Mouse (Mus musculus) forebrain, embryonic 10.5 days (tissue): Measurements from ENCODE around the gene Ampd2. TPM values are rescaled to one million over a fixed set of nuclear protein-coding genes. Genes with fewer than 3 reads are reported as not detected.

Experiments
- DNase-seq: peaks from one replicate; pipeline ENCODE4 v3.0.0-alpha.2; 2017; ENCODE audit warnings: low spot score; ENCODE audit errors: extremely low spot score
- H3K27ac ChIP-seq: fragments of 300-500 bp; sonication (generic); 2 replicates; pipeline ENCODE4 v1.5.1; 2016; ENCODE audit warnings: mild to moderate bottlenecking
- H3K27me3 ChIP-seq: fragments of 300-500 bp; sonication (generic); 2 replicates; pipeline ENCODE4 v1.6.1; 2016; ENCODE audit warnings: mild to moderate bottlenecking; ENCODE audit not compliant: poor library complexity, severe bottlenecking
- H3K36me3 ChIP-seq: fragments of 300-500 bp; sonication (generic); replicated peaks from 2 replicates; pipeline ENCODE4 v1.6.1; 2016; ENCODE audit warnings: mild to moderate bottlenecking, moderate library complexity
- H3K4me1 ChIP-seq: fragments of 300-500 bp; sonication (generic); 2 replicates; pipeline ENCODE4 v1.6.1; 2016
- H3K4me3 ChIP-seq: fragments of 300-500 bp; sonication (generic); 2 replicates; pipeline ENCODE4 v1.5.1; 2016; ENCODE audit warnings: mild to moderate bottlenecking, moderate library complexity
- H3K9me3 ChIP-seq: fragments of 300-500 bp; sonication (generic); 2 replicates; pipeline ENCODE4 v1.6.1; 2016; ENCODE audit warnings: mild to moderate bottlenecking, moderate library complexity
- WGBS: fragments of 180-500 bp; shearing (Covaris S2); methylation state at CpG from one replicate; pipeline ENCODE4 v1.1.7; 2016; 5-methylcytosine and 5-hydroxymethylcytosine counted together
- polyA plus RNA-seq: library from polyadenylated mRNA; unstranded; fragments of >200 nt; fragmentation: Nextera tagmentation; extraction: Ambion mirVana; gene quantifications from 2 replicates; pipeline ENCODE4 v1.2.1, GENCODE M21; 2016

Gene Ampd2
- polyA plus RNA-seq, 1 experiment from 2014 or later, result 69.3 TPM

DNA sequence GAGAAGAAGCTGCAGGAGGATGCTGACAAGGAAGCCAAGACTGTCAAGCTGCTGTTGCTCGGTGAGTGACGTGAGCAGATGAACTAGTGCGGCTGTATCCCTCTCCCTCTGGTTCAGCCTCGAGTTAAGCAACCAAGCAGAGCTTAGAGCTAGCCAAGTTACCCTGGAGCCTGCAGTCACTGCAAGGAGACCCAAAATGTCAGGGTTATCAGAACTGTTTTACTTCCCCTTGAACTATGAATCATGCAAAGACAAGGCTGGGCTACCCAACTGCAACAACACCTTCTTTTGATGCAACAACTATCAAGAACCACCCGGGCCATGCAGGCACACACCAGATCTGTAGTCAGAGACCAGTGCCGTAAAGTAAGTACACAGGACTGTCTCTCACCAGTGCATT is 6.9 kb upstream of the Ampd2 start:
- no peak overlapping the region for H3K27ac ChIP-seq
- peaks cover 10% of the 10 kb centered on the region; the same call in 1 of the 2 replicates for H3K27me3 ChIP-seq
- H3K4me3 ChIP-seq, result no peak overlapping the region
- 57% methylated on average over 6 of the region's 6 CpGs for WGBS
- no peaks in the 10 kb centered on the region for H3K9me3 ChIP-seq
- DNase-seq, result no peak
- H3K36me3 ChIP-seq, result no peaks in the 10 kb centered on the region
- peaks cover 28% of the 10 kb centered on the region for H3K4me1 ChIP-seq

DNA sequence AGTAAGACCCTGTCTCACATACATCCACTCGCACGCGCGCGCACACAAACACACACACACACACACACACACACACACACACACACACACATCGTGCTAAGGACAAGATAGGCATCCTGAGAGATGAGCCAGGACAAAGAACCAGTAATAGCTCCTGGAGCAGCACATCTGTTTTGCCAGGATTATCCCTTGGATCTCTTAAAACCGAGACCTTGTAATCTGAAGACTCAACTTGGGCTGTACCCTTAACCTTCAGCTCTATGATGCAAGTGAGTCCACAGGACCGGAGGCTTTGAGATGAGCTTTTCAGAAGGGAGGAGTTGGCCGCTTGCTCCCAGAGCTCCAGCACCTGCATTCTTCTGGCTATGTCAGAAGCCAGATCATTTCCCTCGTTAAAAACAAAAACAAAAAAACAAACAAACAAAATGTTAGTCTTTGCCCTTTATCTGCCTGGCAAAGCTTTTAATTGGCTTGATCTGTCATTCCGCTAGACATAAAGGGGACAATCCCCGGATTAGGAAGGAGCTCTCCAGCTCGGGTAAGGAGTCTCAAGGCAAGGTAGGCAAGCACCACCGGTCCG is 6.2 kb upstream of the Ampd2 start, which contains the start of gene Gnat2:
TSS of gene Gnat2 (plus strand) at position 254 of the 580 bp plus-strand sequence.
- no peak for DNase-seq
- no peaks in the 10 kb centered on the region for H3K9me3 ChIP-seq
- H3K4me3 ChIP-seq, result no peak within 1 kb of the TSS
- H3K27ac ChIP-seq, result no peak within 1 kb of the TSS
- H3K36me3 ChIP-seq, result no peaks in the 10 kb centered on the region
- peaks cover 10% of the 10 kb centered on the region; the same call in 1 of the 2 replicates for H3K27me3 ChIP-seq
- WGBS, result 56% methylated on average over 15 of the region's 15 CpGs
- H3K4me1 ChIP-seq, result peaks cover 29% of the 10 kb centered on the region

DNA sequence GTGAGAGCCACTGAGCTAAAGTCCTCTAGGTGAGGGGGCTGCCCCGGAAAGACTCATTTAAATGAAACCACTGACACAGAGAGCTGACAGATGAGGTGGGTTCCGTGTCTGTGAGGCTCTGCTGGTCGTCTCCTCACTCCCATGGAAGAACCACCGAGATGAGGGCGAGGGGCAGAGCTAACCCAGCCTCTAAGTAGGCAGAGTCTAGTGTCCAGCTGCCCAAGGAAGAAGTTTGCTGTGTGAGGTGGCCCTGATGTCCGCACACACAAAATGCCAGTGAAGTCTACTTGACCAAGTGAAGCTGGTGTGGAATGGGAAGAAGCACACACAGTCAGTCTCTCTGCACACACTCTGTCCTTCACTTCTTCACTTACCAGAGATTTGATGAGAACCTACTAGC is 5.6 kb upstream of the Ampd2 start:
- Histone ChIP-seq H3K36me3 (no peaks in the 10 kb centered on the region), H3K4me1 (peaks cover 35% of the 10 kb centered on the region), H3K27me3 (peaks cover 10% of the 10 kb centered on the region; the same call in 1 of the 2 replicates), H3K4me3 (no peak overlapping the region), H3K9me3 (no peaks in the 10 kb centered on the region), H3K27ac (no peak overlapping the region)
- no peak for DNase-seq
- 78% methylated on average over 6 of the region's 6 CpGs for WGBS

DNA sequence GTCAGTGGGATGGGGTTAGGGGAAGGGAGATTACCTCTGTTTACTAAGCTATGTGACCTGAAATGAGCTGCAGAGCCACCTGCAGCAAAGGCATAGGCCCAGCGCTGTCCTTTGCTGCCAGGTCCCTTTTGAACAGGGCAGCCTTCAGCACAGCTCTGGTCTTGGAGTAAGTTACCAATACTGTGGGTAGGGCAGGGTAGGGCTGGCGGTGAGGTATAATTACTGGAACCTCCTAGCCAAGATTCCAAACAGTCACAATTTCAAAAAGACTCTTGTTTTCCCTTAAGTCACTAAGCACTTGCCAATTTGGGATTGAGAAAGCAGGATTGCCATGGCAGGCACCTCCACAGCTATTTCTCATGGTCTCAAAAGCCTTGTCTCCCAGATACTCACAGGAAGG is 4.1 kb upstream of the Ampd2 start:
- Histone ChIP-seq H3K36me3 (no peaks in the 10 kb centered on the region), H3K4me3 (no peak overlapping the region), H3K27me3 (peaks cover 10% of the 10 kb centered on the region; the same call in 1 of the 2 replicates), H3K4me1 (peaks cover 49% of the 10 kb centered on the region), H3K9me3 (no peaks in the 10 kb centered on the region), H3K27ac (no peak overlapping the region)
- no peak for DNase-seq
- WGBS, result 76% methylated on average over 2 of the region's 2 CpGs

DNA sequence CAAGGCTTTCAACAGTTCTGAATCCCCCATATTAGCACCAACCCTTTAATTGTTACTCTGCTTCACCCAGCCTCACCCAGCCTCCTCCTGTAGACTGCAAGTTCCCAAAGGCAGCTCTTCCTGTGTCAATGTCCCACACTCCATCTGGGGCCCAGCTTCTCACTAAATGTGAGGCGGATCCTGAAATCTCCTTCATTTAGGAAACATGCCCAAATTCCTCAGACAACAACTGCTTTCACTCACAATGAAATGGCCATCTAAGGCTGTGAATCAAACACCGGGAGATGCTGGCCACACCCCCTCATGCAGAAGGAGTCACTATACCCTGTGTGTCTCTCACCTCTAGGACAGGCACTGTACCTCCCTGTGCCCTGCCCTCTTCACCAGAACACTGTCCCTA is 3.5 kb upstream of the Ampd2 start:
- no peaks in the 10 kb centered on the region for H3K36me3 ChIP-seq
- H3K4me1 ChIP-seq, result peaks cover 56% of the 10 kb centered on the region
- H3K27ac ChIP-seq, result no peak overlapping the region
- no peaks in the 10 kb centered on the region for H3K9me3 ChIP-seq
- 34% methylated on average over 2 of the region's 2 CpGs for WGBS
- peaks cover 10% of the 10 kb centered on the region; the same call in 1 of the 2 replicates for H3K27me3 ChIP-seq
- no peak for DNase-seq
- no peak overlapping the region for H3K4me3 ChIP-seq

DNA sequence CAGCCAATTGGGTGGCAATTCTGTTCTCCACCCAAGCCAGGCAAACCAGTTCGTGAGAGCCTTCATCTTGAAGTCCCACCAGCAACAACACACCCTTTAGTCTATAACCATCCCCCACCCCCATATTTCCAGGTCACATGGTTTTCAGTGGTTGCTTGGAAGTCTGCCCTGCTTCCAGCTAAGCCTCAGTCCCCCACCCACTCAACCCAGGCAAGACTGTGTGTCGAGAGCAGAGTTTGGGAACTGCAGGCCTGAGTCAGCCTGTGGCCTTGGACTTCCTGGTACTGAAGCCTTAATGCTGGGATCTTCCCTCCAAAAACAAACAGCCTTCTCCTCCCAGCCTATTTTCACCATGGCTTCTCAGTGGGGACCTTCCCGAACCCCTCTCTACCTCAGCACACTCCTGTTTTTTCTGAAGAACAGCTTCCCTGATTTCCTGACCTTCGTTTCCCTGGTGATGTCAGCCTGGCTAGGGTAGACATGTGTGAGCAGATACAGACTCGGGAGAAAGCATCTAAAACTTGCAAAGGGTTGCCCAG is 2.5 kb upstream of the Ampd2 start:
- no peak overlapping the region for H3K4me3 ChIP-seq
- 58% methylated on average over 5 of the region's 5 CpGs for WGBS
- no peaks in the 10 kb centered on the region for H3K9me3 ChIP-seq
- H3K27ac ChIP-seq, result no peak overlapping the region
- H3K4me1 ChIP-seq, result peaks cover 66% of the 10 kb centered on the region
- H3K36me3 ChIP-seq, result no peaks in the 10 kb centered on the region
- DNase-seq, result no peak
- H3K27me3 ChIP-seq, result peaks cover 10% of the 10 kb centered on the region; the same call in 1 of the 2 replicates

DNA sequence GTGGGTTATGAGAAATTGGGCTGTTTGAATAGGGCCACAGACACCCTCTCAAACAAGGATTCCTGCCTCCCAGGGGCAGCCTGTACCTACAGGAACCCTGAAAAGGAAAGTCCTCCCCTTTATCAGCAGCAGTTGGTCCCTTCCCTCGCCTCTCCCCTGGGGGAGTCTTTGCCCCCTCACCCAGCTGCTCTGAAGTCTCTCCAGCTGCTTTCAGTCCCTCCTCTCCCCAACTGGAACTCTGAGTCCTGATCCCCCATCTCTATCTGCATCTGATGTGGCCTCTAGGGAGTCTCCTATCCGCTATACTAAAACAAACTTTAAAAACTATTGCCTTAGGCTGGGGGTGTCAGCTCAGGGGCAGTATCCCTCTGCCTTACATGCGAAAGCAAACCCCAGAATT is 878 bp upstream of the Ampd2 start:
- Histone ChIP-seq H3K4me1 (peaks cover 73% of the 10 kb centered on the region), H3K27me3 (peaks cover 2% of the 10 kb centered on the region; the same call in 1 of the 2 replicates), H3K36me3 (no peaks in the 10 kb centered on the region), H3K4me3 (peak overlapping the region; percentile 85), H3K9me3 (no peaks in the 10 kb centered on the region), H3K27ac (peak overlapping the region; percentile 92)
- DNase-seq, result no peak
- 77% methylated on average over 3 of the region's 3 CpGs for WGBS

DNA sequence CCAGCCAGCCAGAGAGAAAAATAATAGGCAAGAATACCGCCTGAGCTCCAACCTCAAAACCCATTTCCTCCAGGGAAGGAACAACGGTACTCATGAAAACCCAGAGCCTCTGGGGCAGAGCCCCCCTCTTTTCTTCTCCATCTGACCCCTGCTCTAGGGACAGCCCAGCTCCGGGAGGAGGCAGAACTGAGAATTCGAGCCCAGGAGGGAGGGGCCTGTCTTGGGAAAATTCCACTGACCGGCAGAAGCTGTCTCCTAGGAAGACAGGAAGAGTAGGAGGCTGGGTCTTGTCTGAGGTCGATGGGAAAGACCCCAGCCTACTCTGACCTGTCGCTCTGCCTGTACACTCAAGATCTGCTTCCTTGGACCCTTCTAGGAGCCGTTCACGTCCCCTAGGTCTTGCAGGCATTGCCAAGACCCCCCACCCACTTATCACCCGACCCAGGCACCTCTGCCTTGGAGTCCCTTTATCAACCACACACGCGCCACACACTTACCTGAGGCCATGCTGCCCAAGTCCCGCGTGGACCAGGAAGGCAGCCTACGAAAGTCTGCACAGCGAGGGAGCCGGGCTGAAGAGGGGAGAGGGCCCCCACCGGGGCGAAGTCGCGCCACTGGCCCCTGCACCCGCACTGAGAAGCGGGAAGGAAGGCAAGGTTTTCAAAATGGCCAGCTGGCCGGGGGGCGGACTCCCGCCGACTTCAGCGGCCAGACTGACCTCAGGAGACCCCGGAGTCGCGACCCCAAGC is 556 bp downstream of the Ampd2 start:
- Histone ChIP-seq H3K27ac (peak overlapping the region; percentile 92), H3K36me3 (peaks cover 2% of the 10 kb centered on the region), H3K27me3 (no peaks in the 10 kb centered on the region), H3K9me3 (no peaks in the 10 kb centered on the region), H3K4me1 (peaks cover 87% of the 10 kb centered on the region), H3K4me3 (peak overlapping the region; percentile 85)
- peak; percentile 61 for DNase-seq
- WGBS, result under 1% methylated on average over 31 of the region's 31 CpGs

DNA sequence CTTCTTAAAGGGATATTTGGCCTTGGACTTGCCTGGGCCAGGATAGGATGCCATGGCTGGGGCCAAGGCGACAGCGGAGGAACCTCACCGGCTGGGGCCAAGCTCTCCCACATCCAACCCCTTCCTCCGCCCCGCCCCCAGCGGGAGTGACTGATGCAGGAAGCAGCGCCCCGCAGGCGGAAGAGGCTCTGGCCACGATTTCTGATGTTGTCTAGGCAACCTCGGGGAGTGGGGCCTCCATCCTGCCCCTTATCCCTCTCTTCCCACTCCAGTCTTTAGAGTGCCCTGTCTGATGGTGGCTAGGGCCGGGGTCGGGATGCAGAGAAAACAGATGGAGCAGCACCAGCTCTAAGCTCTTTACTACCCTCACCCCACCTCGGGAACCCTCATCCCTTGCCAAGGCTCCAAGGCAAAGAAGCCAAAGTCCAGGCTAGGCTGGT is 1.1 kb downstream of the Ampd2 start:
- peaks cover 8% of the 10 kb centered on the region for H3K36me3 ChIP-seq
- 0% methylated on average over 14 of the region's 14 CpGs for whole genome bisulfite sequencing
- H3K9me3 ChIP-seq, result no peaks in the 10 kb centered on the region
- peak overlapping the region; percentile 92 for H3K27ac ChIP-seq
- DNase-seq, result peak; percentile 88
- H3K4me1 ChIP-seq, result peaks cover 92% of the 10 kb centered on the region
- H3K4me3 ChIP-seq, result peak overlapping the region; percentile 85
- no peaks in the 10 kb centered on the region for H3K27me3 ChIP-seq

DNA sequence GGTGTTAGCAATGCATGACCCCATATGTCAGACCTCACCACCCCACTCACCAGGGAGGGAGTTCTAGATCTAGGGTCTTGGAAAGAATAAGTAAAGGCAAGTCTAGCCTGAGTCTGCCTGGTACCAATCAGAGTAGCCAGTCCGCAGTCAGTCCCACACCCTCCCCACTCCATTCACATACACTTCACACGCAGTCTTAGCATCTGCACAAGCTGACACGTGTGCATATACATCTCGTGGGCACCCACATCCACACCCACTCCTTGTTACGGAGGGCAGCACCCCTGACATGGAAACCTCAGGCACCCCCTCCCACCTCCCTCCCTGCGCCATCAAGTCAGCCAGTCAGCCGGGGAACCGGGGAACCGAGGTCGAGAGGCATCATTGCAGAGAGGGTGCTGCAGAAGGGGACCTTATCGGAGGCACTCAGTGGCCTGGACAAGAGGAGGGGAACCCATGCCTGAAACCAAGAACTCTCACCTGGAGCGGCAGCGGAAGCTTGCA is 1.6 kb downstream of the Ampd2 start:
- H3K27me3 ChIP-seq, result no peaks in the 10 kb centered on the region
- 21% methylated on average over 13 of the region's 13 CpGs for WGBS
- H3K4me3 ChIP-seq, result peak overlapping the region; percentile 85
- H3K4me1 ChIP-seq, result peaks cover 89% of the 10 kb centered on the region
- no peak for DNase-seq
- H3K27ac ChIP-seq, result peak overlapping the region; percentile 92
- peaks cover 13% of the 10 kb centered on the region for H3K36me3 ChIP-seq
- no peaks in the 10 kb centered on the region for H3K9me3 ChIP-seq

DNA sequence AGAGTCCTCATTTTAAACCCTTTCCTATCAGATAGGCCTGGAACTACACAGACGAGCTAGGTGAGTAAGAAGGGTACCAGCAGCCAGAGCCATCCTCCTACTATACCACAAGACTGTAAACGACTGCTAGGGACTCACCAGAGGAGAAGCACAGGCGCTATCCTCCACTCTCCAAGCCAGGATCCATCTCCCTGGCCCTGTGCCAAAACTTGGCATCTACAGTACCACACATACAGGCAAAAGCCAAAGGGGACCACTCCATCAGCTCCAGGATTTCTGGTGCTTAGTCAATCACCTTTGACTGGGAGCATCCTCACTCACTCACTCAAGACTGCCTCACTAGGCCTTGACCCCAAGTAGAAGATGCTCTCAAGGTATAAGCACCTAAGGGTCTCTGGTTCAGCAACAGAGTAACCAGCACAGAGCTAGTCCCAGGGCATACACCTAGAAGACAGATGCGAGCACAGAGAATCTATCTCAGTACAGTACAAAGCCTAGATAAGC is 2.5 kb downstream of the Ampd2 start:
- 89% methylated on average over 4 of the region's 4 CpGs for WGBS
- H3K27ac ChIP-seq, result no peak overlapping the region; the same call in 1 of the 2 replicates
- H3K4me1 ChIP-seq, result peaks cover 80% of the 10 kb centered on the region
- peak overlapping the region; percentile 85 for H3K4me3 ChIP-seq
- no peak for DNase-seq
- no peaks in the 10 kb centered on the region for H3K27me3 ChIP-seq
- peaks cover 22% of the 10 kb centered on the region for H3K36me3 ChIP-seq
- H3K9me3 ChIP-seq, result no peaks in the 10 kb centered on the region

DNA sequence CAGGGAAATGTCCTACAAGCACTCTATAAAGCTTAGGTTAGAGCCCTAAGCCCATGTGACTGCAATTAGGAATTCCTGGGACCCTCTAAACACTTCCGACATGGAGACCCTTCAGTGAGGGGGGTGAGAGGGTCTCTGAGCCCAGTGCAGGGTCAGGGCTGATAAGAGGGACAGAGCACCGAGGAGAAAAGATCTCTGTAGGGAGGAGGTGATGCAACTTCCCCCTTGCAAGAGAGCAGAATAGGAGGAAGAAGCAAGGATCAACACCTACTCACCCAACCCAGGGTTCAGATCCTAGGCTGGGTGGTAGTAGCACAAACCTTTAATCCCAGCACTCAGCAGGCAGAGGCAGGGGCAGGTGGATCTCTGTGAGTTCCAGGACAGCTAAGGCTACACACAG is 3.3 kb downstream of the Ampd2 start:
- no peaks in the 10 kb centered on the region for H3K9me3 ChIP-seq
- H3K27ac ChIP-seq, result peak overlapping the region; percentile 70
- no peak overlapping the region for H3K4me3 ChIP-seq
- H3K4me1 ChIP-seq, result peaks cover 73% of the 10 kb centered on the region
- H3K36me3 ChIP-seq, result peaks cover 28% of the 10 kb centered on the region
- 57% methylated on average over 2 of the region's 2 CpGs for WGBS
- no peak for DNase-seq
- no peaks in the 10 kb centered on the region for H3K27me3 ChIP-seq
